Mouse (Mus musculus) mouse embryonic stem cell (cell line): ENCODE results near the gene Sel1l3.

Experiments used
- in situ Hi-C, 2 experiments: fragments of 300-500 bp; cut with MboI; formaldehyde crosslinking; loops; 1 replicate in 1 of 2; 3 replicates in 1 of 2; pipeline ENCODE4 v1.14.3; 2019 to 2020; ENCODE audit warnings: low sequenced_read_pairs in 2 of 2, low pct_unique_long_range_greater_than_20kb in 1 of 2, mixed read lengths in 1 of 2; ENCODE audit not compliant: unreplicated experiment in 1 of 2

Sel1l3 gene

DNA sequence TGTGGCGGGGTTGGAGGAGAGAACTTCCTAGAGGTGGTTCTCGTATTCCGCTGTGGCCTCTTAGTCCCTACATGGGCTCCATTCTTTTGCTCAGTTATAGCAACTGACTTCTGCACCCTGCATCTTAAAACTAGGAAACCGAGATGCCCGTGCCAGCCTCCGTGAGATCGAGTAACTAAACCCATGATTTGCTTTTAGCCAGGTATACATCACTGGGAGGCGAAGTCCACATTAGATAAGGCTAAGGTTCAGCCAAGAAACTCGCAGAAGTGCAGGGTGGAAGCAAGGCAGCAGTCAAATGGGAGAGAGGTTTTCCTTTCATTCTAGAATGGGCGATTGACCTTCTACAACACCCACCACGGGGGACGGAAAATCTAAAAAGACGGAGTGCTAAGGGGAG, 11.7 kb upstream of the Sel1l3 start:
- in situ Hi-C loops = no loop called here

DNA sequence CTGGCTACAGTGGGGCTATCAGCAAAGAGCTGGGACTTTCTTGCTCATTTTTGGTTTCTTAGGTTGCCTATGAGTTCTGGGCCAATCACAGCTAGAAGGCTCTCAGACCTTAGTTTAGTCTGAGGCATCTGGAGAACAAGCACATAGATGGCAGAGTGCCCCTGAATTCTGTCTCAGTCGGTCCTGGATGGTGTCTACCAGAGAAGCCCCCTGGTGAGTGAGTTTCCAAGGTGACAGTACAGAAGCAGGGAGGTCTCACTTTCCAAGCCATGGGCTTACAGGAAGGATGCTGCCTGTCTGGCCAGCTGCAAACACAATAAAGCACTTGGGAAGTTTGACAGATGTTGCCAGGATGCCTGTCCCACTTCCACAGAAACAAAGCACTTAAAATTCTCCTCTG, 1.1 kb upstream of the Sel1l3 start:
- in situ Hi-C loops = no loop called here

DNA sequence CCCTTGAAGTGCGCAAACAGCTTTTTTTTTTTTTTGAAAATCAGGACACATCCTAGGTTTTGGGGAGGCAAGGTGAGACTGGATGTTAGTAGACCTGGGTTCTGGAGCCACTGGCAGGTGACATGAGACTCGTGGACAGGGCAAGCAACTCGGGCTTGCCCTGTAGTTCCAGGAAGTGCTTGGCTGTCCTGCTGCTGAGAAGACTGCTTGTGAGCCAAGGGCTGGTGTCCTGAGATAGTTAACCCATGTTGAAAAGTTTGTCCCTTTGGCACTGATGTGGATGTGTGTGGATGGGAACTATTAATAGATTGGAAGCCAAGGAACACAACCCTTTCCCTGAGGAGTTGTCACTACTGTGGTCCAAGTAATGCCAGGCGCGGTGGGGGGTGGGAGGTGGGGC, 635 bp upstream of the Sel1l3 start:
- in situ Hi-C loops = no loop called here

- in situ Hi-C loops = no loop called here
Measured at GRCm38 (mm10) chr5:53212782-53213710, 681 bp downstream of the Sel1l3 start.

- in situ Hi-C loops = no loop called here
Measured at GRCm38 (mm10) chr5:53212087-53212781, 1.5 kb downstream of the Sel1l3 start.

DNA sequence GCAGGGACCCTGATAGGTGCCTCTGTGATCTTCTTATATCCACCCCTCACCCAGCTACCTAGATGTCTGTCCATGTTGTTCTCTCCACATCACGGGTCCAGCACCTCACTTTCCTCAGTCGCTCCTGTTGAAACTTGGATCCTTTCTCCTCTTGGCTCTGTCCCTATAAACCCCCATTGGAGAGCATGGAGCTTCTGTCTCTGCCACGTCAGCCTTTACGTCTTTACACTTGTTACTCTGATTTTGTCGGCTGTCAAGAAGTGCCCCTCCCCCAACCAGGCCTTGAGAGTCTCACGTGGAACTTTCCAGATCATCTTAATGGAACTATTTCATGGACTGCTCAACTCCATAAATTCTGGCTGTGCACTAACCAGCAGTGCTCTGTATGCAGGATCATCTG, 2.5 kb downstream of the Sel1l3 start:
- in situ Hi-C loops = no loop called here

DNA sequence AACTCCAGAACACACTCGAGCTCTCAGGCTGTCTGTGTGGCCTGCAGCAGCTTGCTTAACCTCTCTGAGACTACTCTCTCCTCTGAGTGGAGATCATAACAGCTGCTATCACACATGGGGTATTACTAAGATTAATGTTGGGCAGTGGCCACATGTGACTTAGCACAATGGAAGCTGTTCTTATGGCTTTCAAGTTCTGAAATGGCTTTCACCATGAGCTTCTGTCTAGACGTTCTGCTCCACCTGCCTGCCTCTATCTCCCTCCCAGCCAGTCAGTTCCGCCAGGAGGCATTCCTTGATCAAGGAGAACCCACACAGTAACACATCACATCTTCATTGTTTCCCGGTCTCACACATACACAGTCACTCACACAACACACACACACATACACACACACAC, 3.2 kb downstream of the Sel1l3 start:
- in situ Hi-C loops = no loop called here

DNA sequence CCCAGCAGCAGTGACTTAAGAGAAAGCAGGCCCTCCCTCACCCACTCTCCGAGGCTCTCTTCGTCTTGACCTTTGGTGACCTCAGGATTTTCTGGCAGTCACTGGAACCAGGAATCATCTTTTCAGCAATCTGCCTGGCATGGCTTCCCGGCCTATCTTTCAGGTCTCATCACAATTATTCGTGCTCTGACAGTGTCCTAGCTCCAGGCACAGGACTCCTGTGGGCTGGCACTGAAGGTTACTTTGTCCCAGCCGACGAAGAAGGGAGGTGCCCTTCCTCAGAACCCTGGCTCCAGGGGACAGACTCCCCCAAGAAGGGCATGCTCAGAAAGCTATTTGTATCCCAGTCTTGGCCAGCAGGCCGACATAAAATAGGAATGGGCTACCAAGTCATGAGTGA, 4.0 kb downstream of the Sel1l3 start:
- in situ Hi-C loops = no loop called here

DNA sequence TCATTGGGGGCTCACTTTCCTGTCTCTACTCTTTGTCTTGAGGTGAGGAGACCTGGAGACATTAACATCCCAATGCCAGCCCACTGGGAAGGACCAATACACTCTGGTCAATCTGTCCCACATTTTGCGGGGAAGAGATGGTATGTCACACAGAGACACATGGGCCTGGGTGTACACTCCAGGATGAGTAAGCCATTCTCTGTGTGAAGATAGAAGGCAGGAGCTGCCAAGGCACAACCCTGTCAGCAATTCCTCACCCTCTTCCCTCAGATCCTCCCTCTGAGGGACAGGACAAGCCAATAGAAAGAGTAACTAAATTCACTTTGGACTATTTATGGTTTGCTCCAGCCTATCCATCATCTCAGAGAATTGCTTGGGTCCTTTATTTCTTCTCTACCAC, 5.0 kb downstream of the Sel1l3 start:
- in situ Hi-C loops = no loop called here

- in situ Hi-C loops = no loop called here
Measured at GRCm38 (mm10) chr5:53206575-53206974, 7.2 kb downstream of the Sel1l3 start.

- in situ Hi-C loops = no loop called here
Measured at GRCm38 (mm10) chr5:53202748-53203147, 11.0 kb downstream of the Sel1l3 start.

- in situ Hi-C loops = no loop called here
Measured at GRCm38 (mm10) chr5:53200825-53201224, 12.9 kb downstream of the Sel1l3 start.

- in situ Hi-C loops = no loop called here
Measured at GRCm38 (mm10) chr5:53198408-53198807, 15.3 kb downstream of the Sel1l3 start.

DNA sequence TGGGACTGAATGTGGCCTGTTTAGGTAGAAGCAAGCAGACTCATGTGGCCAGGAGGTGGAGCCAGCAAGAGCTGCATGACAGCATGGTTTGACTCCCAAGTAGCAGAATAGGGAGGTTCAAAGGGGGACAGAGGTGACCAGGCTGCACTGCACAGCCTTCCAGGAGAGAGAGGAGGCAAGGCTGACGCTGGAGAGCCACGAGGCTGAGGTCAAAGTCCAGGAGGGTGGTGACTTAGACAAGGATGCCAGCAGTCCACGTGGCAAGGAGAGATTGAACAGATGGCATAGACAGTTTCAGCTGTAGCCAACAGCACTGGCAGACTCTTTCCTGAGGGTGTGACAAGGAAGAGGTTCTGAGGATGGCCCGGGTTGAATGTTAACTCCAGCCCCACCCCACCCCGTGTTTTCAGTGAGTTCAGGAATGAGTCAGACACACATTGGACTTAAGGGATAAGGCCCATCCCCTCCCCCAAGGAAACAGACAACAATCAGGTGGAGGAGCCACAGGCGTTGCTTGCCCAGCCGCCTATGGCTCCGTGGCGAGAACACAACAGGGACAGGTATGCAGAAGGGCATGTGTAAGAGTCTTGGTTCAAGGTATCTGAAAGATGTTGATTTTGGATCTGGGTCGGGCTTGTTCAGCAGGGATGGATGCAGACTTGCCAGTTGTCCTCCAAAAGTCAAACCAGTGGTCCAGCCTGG, 17.2 kb downstream of the Sel1l3 start:
- in situ Hi-C loops = no loop called here

DNA sequence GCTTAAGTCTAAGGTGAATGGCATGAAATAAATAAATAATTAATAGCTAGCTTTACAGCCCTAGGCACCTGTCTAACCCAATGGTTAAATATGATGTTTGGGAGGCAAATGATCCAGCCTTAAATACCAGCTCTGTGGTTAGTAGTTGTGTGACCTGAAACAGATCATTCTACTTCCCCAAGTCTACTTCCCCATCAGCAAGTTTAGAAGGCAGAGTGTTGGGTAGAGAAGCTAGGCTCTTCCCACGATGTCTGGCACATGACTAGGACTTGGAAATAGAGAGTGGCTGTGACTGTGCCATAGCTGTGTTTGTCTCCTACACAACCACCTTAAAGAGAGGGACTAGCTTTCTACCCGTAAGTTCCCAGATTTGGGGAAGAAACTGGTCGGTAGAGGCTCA, 18.9 kb downstream of the Sel1l3 start:
- in situ Hi-C loops = no loop called here

DNA sequence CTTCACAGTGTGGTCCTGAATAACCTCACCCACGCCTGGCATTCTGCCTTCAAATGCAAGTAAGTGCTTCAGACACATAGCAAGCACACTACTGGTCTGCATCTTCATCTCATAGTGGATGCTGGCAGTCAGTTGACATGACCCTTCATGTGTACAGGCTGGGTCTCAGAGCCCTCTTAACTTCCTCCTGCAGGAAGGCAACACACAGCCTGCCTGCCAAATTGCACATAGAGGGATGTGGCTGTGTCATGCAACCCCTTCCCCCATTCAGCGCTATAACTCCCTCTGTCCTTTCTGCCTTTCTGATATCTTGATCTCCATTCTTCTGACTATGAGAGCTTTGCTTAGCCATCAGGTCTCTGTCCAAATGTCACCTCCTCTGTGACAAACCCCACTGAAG, 19.3 kb downstream of the Sel1l3 start:
- in situ Hi-C loops = no loop called here

- in situ Hi-C loops = no loop called here
Measured at GRCm38 (mm10) chr5:53193092-53194030, 20.4 kb downstream of the Sel1l3 start.

DNA sequence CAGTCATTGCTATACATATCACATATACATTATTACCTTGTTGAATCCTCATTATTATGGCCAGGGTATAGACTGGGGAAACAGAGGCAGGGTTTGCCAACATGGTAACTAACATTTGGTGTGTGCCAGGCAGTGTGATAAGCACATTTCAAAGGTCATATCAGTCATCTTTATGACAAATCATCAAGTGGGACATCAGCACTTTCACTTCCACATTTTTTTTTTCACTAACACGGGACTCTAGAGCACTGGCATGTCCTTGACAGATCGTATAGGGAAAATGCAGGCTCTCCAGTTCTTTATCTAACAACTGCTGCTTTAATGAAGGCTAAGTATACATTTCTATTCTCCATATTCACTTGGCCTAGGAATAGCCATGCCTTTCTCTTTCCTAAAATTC, 25.1 kb downstream of the Sel1l3 start:
- in situ Hi-C loops = no loop called here
